Mouse (Mus musculus) heart, adult 2 months (tissue): ENCODE results near the gene Tmc4. TPM values are rescaled to one million over a fixed set of nuclear protein-coding genes. Genes with fewer than 3 reads are reported as not detected.
A peak's percentile ranks its signal among the peaks of the same experiment; 100 is the strongest.

Experiments
- DNase-seq, 2 experiments: peaks; one replicate each; pipeline ENCODE4 v3.0.0; 2021
- H3K27ac ChIP-seq: fragments of 200-600 bp; 2 replicates; pipeline ENCODE4 v1.8.1; 2022
- H3K27me3 ChIP-seq: fragments of 200-500 bp; 2 replicates; pipeline ENCODE4 v1.6.1; 2012; ENCODE audit warnings: mild to moderate bottlenecking, low read length, inconsistent platforms, mixed read lengths; ENCODE audit not compliant: control insufficient read depth, insufficient read depth
- H3K36me3 ChIP-seq: fragments of 200-500 bp; 2 replicates; pipeline ENCODE4 v1.6.1; 2012; ENCODE audit warnings: low read length, inconsistent platforms; ENCODE audit not compliant: control insufficient read depth, insufficient read depth
- H3K4me1 ChIP-seq: fragments of 200-500 bp; 2 replicates; pipeline ENCODE4 v1.6.1; 2011; ENCODE audit warnings: low read length; ENCODE audit not compliant: control insufficient read depth, insufficient read depth
- H3K4me3 ChIP-seq: fragments of 200-600 bp; 2 replicates; pipeline ENCODE4 v1.8.1; 2022
- H3K79me2 ChIP-seq: fragments of 200-500 bp; replicated peaks from 2 replicates; pipeline ENCODE4 v1.6.1; 2012; ENCODE audit warnings: mild to moderate bottlenecking, inconsistent platforms, low read length, moderate library complexity, mixed read lengths; ENCODE audit not compliant: control insufficient read depth, insufficient read depth
- H3K9ac ChIP-seq: fragments of 200-500 bp; 2 replicates; pipeline ENCODE4 v1.6.1; 2012; ENCODE audit warnings: low read depth, mild to moderate bottlenecking, control low read depth, inconsistent platforms, low read length, mixed read lengths
- CTCF ChIP-seq: fragments of 200-600 bp; IDR thresholded peaks from 2 replicates; pipeline ENCODE4 v1.8.1; 2022; ENCODE audit warnings: antibody characterized with exemption, mild to moderate bottlenecking, moderate library complexity
- EP300 ChIP-seq: fragments of 200-500 bp; IDR thresholded peaks from 2 replicates; pipeline ENCODE4 v1.6.1; 2011; ENCODE audit warnings: low read depth, low read length, control low read depth; ENCODE audit not compliant: insufficient read depth
- POLR2A ChIP-seq: fragments of 200-500 bp; IDR thresholded peaks from 2 replicates; pipeline ENCODE4 v1.6.1; 2011; ENCODE audit warnings: mild to moderate bottlenecking, low read depth, low read length, control low read depth; ENCODE audit not compliant: insufficient read depth
- WGBS: fragments of 180-500 bp; shearing (Covaris S2); methylation state at CpG from one replicate; pipeline ENCODE4 v1.1.7; 2018; 5-methylcytosine and 5-hydroxymethylcytosine counted together
- intact Hi-C: fragments of 180-260 bp; cut with DNase I; formaldehyde crosslinking; loops from one replicate; pipeline ENCODE4 v1.15.1; 2025
- polyA plus RNA-seq: library from polyadenylated mRNA; depleted of rRNA; stranded (reverse); fragments of >200 nt; gene quantifications from 2 replicates; pipeline ENCODE4 v1.2.3, GENCODE M21; 2012
- total RNA-seq, 2 experiments: library from RNA; stranded (reverse); gene quantifications; 2 replicates each; pipeline ENCODE4 v1.2.3; 2021

Gene Tmc4
- total and polyA plus RNA-seq, 3 experiments = 1.4 to 4.9 (median 2.1) TPM

- under 1% methylated on average over 18 of the region's 18 CpGs for WGBS
- no peaks in the 10 kb centered on the region for H3K79me2 ChIP-seq
- no peak for DNase-seq
- intact Hi-C loops = loop anchor here (1.0 to 10.0 kb wide), 5 partner anchors 10 to 994 kb away; partner anchors contain the start of genes Cnot3, Hspbp1, Leng8 and Prpf31
- TF ChIP-seq EP300 (peak; percentile 75; the same call in 1 of the 2 replicates), POLR2A (no peak)
- H3K36me3 ChIP-seq = no peaks in the 10 kb centered on the region; the same call in 1 of the 2 replicates
- peak overlapping the region; percentile 66 for H3K9ac ChIP-seq
- H3K27me3 ChIP-seq = no peaks in the 10 kb centered on the region
- H3K4me1 ChIP-seq = no peaks in the 10 kb centered on the region; the same call in 1 of the 2 replicates
- H3K27ac ChIP-seq = peak overlapping the region; percentile 97
- peak overlapping the region; percentile 72 for H3K4me3 ChIP-seq
Observed at GRCm38 (mm10) chr7:3693809-3694075, 16.4 kb upstream of the Tmc4 start.

DNA sequence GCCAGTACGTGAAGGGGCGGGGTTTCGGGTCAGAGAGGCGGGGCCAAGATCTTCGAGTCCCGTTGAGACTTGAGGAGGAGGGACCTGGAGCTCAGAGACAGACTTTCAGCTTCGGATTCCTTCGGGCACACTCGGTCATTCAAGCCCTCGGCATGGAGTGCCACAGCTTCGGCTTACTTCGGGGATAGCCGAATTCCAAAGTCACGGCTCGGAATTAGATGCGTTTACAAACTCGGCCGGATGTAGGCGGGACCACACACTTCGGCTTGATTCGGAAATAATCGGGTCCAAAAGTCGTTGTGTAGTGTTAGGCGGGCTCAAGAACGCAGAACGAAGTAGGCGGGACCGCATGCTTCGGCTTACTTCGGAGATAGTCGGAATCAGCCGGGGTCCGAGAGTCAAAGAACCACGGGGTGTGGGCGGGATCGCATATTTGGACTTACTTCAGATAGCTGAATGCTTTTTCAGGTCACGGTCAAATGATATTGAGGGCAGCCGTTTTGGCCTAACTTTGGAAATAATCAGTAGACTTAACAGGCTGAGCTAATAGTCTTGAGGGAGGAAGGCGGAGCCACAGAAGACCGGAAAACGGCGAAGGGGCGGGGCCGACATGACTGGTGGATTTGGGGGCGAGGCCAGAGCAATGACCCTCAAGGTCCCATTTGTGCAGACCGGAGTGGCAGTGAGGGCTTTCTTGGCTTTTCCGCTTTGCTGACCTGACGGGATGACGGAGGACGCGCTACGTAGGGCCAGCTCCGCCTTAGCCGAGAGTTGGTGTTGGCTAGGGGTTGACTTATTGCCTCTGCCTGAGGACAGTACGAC lies 15.8 kb upstream of the Tmc4 start, which contains the start of gene Mboat7:
Gene Mboat7, minus strand, starts transcription at position 537 of the 822 bp plus-strand sequence.
- no peaks in the 10 kb centered on the region; the same call in 1 of the 2 replicates for H3K36me3 ChIP-seq
- TF ChIP-seq EP300 (0 out of 2 replicates have a peak, but pooled peaks have one; percentile 4), POLR2A (peak; percentile 97), CTCF (no peak)
- peak within 1 kb of the TSS; percentile 72 for H3K4me3 ChIP-seq
- peak within 1 kb of the TSS; percentile 97 for H3K27ac ChIP-seq
- intact Hi-C loops = loop anchor here (1.0 to 10.0 kb wide), 6 partner anchors 10 to 994 kb away; partner anchors contain the start of genes Cnot3, Hspbp1, Leng1 and Leng8
- no peaks in the 10 kb centered on the region for H3K79me2 ChIP-seq
- under 1% methylated on average over 55 of the region's 55 CpGs for WGBS
- no peaks in the 10 kb centered on the region for H3K27me3 ChIP-seq
- no peaks in the 10 kb centered on the region; the same call in 1 of the 2 replicates for H3K4me1 ChIP-seq
- peak within 1 kb of the TSS; percentile 92 for H3K9ac ChIP-seq
- DNase-seq = peak; percentile 94 to 96

DNA sequence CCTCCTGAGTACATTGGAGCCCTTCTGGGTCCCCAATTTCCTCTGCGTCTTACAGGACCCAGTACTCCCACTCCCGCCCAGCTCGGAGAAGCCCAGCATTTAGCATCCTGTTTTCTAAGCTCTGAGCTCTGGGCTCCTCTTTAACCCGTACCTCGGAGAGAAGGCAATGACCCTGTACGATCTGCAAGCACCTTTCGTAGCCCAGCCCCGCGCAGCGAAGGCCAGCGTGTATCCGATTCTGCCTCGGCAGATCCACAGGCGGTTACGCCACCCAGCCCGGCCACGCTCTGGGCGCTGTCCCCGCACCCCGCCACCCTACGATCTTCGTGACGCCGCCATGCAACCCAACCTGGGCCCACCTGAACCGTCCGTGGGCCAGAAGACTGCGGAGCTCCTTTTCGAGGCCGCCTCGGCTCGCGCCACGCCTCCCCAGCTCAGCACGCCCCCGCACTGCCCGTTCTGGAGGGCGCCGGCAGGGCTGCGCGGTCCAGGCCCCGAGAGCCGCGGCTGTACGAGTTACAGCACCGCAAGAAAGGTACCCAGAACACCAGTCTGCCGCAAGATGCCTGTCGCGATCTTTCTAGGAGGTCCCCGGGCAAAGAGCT lies 15.1 kb upstream of the Tmc4 start, which contains the start of gene Tsen34:
Gene Tsen34, plus strand, starts transcription at position 482 of the 605 bp plus-strand sequence.
- no peaks in the 10 kb centered on the region; the same call in 1 of the 2 replicates for H3K4me1 ChIP-seq
- H3K4me3 ChIP-seq = peak within 1 kb of the TSS; percentile 72
- 0 out of 2 replicates have a peak, but pooled peaks have one; percentile 6 for TF ChIP-seq EP300
- TF ChIP-seq POLR2A = no peak
- TF ChIP-seq CTCF = peak; percentile 24
- WGBS = under 1% methylated on average over 49 of the region's 49 CpGs
- no peaks in the 10 kb centered on the region for H3K27me3 ChIP-seq
- H3K36me3 ChIP-seq = no peaks in the 10 kb centered on the region; the same call in 1 of the 2 replicates
- DNase-seq = no peak
- intact Hi-C loops = loop anchor here (1.0 to 10.0 kb wide), 5 partner anchors 27 to 995 kb away; partner anchors contain the start of genes Cnot3, Hspbp1, Leng1 and Leng8
- peak within 1 kb of the TSS; percentile 97 for H3K27ac ChIP-seq
- H3K9ac ChIP-seq = peak within 1 kb of the TSS; percentile 92
- no peaks in the 10 kb centered on the region for H3K79me2 ChIP-seq

DNA sequence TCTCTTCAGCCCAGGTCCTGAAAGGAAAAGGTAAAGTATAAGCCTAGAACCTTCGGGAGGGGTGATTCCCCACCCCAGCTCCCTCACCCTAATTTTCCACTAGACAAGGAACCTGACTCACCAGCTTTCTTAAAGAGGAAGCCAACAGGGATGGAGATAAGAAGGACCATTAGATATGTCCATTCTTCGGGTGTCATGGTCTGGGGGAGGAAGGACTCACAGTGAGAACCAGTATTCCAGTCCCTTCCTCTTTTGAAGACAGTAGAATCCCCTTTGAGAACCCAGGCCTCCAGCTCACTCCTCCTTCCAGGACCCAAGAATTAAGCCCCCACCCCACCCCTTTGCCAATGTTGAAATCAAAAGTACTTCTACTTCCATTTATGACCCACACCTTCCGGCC lies 14.6 kb upstream of the Tmc4 start:
- TF ChIP-seq POLR2A = no peak
- DNase-seq = no peak
- H3K4me3 ChIP-seq = peak overlapping the region; percentile 72

GRCm38 (mm10) chr7:3685400-3686187 lies 8.2 kb upstream of the Tmc4 start:
- H3K9ac ChIP-seq = no peak overlapping the region
- DNase-seq = no peak
- H3K79me2 ChIP-seq = no peaks in the 10 kb centered on the region
- H3K27ac ChIP-seq = no peak overlapping the region
- no peaks in the 10 kb centered on the region for H3K36me3 ChIP-seq
- TF ChIP-seq POLR2A (no peak), CTCF (no peak), EP300 (no peak)
- intact Hi-C loops = no loop called here
- WGBS = 90% methylated on average over 31 of the region's 31 CpGs
- H3K27me3 ChIP-seq = no peaks in the 10 kb centered on the region
- no peaks in the 10 kb centered on the region for H3K4me1 ChIP-seq
- H3K4me3 ChIP-seq = no peak overlapping the region

More for the DNA sequence above, 14.6 kb upstream of the Tmc4 start:
- no peaks in the 10 kb centered on the region for H3K27me3 ChIP-seq
- H3K27ac ChIP-seq = peak overlapping the region; percentile 97
- H3K36me3 ChIP-seq = no peaks in the 10 kb centered on the region; the same call in 1 of the 2 replicates
- H3K4me1 ChIP-seq = no peaks in the 10 kb centered on the region; the same call in 1 of the 2 replicates
- no peaks in the 10 kb centered on the region for H3K79me2 ChIP-seq
- H3K9ac ChIP-seq = peak overlapping the region; percentile 92; the same call in 1 of the 2 replicates
- intact Hi-C loops = loop anchor here (1.0 to 10.0 kb wide), 5 partner anchors 27 to 995 kb away; partner anchors contain the start of genes Cnot3, Hspbp1, Leng1 and Leng8
- 28% methylated on average over 3 of the region's 3 CpGs for WGBS
